Mouse (Mus musculus): ENCODE measurements around the gene Otulin. TPM values are rescaled to one million over a fixed set of nuclear protein-coding genes. Genes with fewer than 3 reads are reported as not detected.

Otulin gene
- polyA plus RNA-seq, 1 experiment from 2014 or later: 28.2 TPM

GRCm38 (mm10) chr15:27516927-27517326 lies 113.6 kb downstream of the Otulin start:
- no peak overlapping the region for H3K4me3 ChIP-seq
- no peaks in the 10 kb centered on the region for H3K9me3 ChIP-seq (replicated peaks)
- peaks cover 23% of the 10 kb centered on the region for H3K4me1 ChIP-seq
- no peaks in the 10 kb centered on the region for H3K36me3 ChIP-seq
- 45% methylated on average over 1 of the region's 1 CpGs for WGBS
- H3K27ac ChIP-seq (replicated peaks): no peak overlapping the region
- DNase-seq (ENCODE audit: low spot score): no peak
- no peaks in the 10 kb centered on the region for H3K27me3 ChIP-seq (ENCODE audit: low read depth, poor library complexity, severe bottlenecking)

- no peaks in the 10 kb centered on the region for H3K9me3 ChIP-seq (replicated peaks)
- H3K27me3 ChIP-seq (ENCODE audit: low read depth, poor library complexity, severe bottlenecking): no peaks in the 10 kb centered on the region
- WGBS: 96% methylated on average over 17 of the region's 17 CpGs
- DNase-seq (ENCODE audit: low spot score): no peak
- no peaks in the 10 kb centered on the region for H3K36me3 ChIP-seq
- H3K4me3 ChIP-seq: no peak overlapping the region
- H3K27ac ChIP-seq (replicated peaks): no peak overlapping the region
- H3K4me1 ChIP-seq: peaks cover 27% of the 10 kb centered on the region
Measured at GRCm38 (mm10) chr15:27508982-27509381, 121.5 kb downstream of the Otulin start.

DNA sequence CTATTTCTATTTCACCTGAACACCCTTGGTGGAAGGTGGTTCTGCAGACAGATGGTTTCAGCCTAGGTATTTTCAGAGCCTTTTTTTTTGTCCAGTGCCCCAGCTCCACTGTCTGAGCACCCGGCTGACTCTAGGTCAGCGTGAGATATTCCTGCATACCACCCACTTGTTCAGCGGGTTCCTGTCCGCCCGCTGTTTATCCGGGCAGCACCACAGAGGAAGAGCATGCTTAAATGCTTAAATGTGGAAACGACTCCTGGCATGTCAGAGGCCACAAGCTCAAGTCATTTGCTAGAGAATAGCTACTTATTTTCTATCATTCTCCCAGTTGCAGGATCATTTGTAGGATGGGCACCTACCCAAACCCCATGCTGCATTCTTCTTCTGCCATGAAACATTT lies 122.3 kb downstream of the Otulin start:
- no peak for DNase-seq (ENCODE audit: low spot score)
- no peaks in the 10 kb centered on the region for H3K36me3 ChIP-seq
- no peaks in the 10 kb centered on the region for H3K9me3 ChIP-seq (replicated peaks)
- WGBS: 95% methylated on average over 7 of the region's 7 CpGs
- no peak overlapping the region for H3K4me3 ChIP-seq
- H3K27me3 ChIP-seq (ENCODE audit: low read depth, poor library complexity, severe bottlenecking): no peaks in the 10 kb centered on the region
- H3K4me1 ChIP-seq: peaks cover 19% of the 10 kb centered on the region
- H3K27ac ChIP-seq (replicated peaks): no peak overlapping the region

- 92% methylated on average over 15 of the region's 15 CpGs for WGBS
- no peak overlapping the region for H3K27ac ChIP-seq (replicated peaks)
- no peaks in the 10 kb centered on the region for H3K9me3 ChIP-seq (replicated peaks)
- H3K27me3 ChIP-seq (ENCODE audit: low read depth, poor library complexity, severe bottlenecking): no peaks in the 10 kb centered on the region
- H3K4me3 ChIP-seq: no peak overlapping the region
- peaks cover 18% of the 10 kb centered on the region for H3K4me1 ChIP-seq
- no peaks in the 10 kb centered on the region for H3K36me3 ChIP-seq
- DNase-seq (ENCODE audit: low spot score): no peak
Measured at GRCm38 (mm10) chr15:27506893-27507596, 123.4 kb downstream of the Otulin start.

DNA sequence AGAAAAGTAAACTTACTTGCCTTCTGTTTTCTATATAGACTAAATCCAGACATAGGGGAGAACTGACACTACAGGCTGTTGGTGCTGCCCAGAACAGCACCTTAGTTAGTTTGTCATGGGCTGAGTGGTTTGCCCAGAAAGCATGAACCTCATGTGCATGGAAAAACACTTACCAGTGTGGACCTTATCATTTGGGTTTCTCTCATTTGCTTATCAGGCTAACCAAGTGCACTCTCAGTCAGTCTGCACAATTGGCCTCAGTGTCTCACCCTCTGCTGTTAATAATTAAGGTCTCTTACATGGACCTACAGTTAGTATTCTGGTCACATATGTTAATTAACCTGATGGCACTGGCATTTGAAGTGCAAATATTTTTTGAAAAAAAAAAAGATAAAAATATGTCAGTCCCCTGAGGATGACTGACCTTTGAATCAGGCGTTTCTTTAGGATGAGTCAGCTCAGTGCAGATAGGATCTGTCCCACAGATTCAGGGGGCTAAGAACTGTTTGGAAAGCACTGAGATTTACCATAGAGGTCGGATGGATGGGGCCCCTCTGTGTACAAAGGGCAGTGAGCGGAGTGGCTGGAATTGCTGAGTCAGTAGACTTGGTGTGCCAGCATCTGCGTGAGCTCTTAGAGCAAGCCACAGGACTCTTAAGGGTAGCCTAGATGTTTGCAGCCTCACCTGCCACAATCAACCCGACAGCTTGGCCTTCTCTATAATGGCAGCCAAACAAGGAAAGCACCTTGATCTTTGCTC lies 124.2 kb downstream of the Otulin start:
- Histone ChIP-seq H3K4me1 (peaks cover 18% of the 10 kb centered on the region), H3K9me3 (replicated peaks) (no peaks in the 10 kb centered on the region), H3K4me3 (no peak overlapping the region), H3K27me3 (ENCODE audit: low read depth, poor library complexity, severe bottlenecking) (no peaks in the 10 kb centered on the region), H3K27ac (replicated peaks) (no peak overlapping the region), H3K36me3 (no peaks in the 10 kb centered on the region)
- DNase-seq (ENCODE audit: low spot score): no peak
- WGBS: 75% methylated on average over 5 of the region's 5 CpGs

DNA sequence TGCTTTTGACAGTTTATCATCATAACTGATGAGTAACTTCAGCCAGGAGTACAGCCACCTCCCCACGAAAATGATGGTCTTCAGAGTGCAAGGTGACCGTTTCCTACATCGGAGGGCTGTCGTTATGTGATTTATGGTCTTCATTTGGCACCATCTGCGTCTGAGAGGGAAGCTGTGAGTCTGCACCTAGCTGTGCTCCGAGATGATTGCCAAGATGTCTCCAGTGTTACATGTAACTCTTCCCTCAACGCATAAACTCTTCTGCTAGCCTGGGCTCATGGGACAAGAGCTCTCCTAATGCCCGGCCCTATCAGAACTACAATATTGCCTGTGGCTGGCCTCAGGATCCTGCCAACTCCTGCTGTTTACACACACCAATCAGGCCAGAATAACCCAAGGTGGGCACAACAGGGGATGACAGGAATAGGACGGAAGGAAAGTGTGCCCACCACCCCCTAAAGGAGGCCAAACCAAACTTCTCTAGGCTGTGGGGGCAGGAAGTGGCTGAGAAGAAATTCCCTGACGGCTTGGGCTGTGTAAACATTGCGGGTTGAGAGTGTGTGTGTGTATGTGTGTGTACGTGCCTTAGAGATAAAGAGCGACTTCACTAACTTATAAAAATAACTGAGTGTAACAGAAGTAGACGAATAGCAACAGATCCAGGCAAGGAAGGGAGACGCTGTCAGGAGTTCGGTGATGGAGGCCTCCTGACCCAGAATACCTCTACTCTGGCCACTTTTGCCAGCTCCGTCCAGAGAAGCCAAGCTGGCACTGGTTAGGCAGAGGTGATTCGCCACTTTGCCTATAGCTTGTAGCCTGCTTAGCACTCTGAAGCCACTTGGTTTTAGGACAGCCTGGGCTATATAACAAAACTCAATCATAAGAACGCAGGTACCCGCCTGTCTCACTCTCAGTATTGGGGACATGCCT lies 126.4 kb downstream of the Otulin start:
- no peaks in the 10 kb centered on the region for H3K27me3 ChIP-seq (ENCODE audit: low read depth, poor library complexity, severe bottlenecking)
- H3K4me3 ChIP-seq: no peak overlapping the region
- peaks cover 15% of the 10 kb centered on the region for H3K4me1 ChIP-seq
- no peaks in the 10 kb centered on the region for H3K9me3 ChIP-seq (replicated peaks)
- H3K36me3 ChIP-seq: no peaks in the 10 kb centered on the region
- DNase-seq (ENCODE audit: low spot score): no peak
- WGBS: 88% methylated on average over 20 of the region's 20 CpGs
- no peak overlapping the region for H3K27ac ChIP-seq (replicated peaks)

DNA sequence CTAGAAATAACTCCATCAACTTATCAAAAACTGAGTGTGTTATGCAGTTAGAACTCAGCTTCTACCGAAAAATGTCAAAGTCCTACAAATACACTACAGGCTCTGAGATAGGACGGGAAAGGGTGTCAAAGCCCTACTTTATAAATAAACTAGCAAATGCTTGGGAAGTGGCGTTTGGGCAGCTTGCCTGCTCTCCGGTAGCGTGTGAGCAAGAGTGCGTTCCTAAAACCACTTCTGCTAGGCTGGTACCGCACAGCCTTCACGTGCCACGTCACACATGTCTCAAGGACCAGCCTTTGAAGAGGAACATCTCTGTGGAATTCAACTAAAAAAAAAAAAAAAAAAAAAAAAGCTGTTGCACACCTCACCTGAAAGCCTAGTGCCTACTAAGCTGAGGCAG lies 127.3 kb downstream of the Otulin start:
- no peak overlapping the region for H3K4me3 ChIP-seq
- H3K27ac ChIP-seq (replicated peaks): no peak overlapping the region
- no peaks in the 10 kb centered on the region for H3K9me3 ChIP-seq (replicated peaks)
- DNase-seq (ENCODE audit: low spot score): no peak
- H3K27me3 ChIP-seq (ENCODE audit: low read depth, poor library complexity, severe bottlenecking): no peaks in the 10 kb centered on the region
- no peaks in the 10 kb centered on the region for H3K36me3 ChIP-seq
- peaks cover 15% of the 10 kb centered on the region for H3K4me1 ChIP-seq
- 91% methylated on average over 9 of the region's 9 CpGs for WGBS

GRCm38 (mm10) chr15:27502338-27502737 lies 128.2 kb downstream of the Otulin start:
- H3K9me3 ChIP-seq (replicated peaks): no peaks in the 10 kb centered on the region
- no peaks in the 10 kb centered on the region for H3K27me3 ChIP-seq (ENCODE audit: low read depth, poor library complexity, severe bottlenecking)
- no peak for DNase-seq (ENCODE audit: low spot score)
- no peak overlapping the region for H3K4me3 ChIP-seq
- H3K27ac ChIP-seq (replicated peaks): no peak overlapping the region
- WGBS: 92% methylated on average over 13 of the region's 13 CpGs
- H3K4me1 ChIP-seq: peaks cover 21% of the 10 kb centered on the region
- H3K36me3 ChIP-seq: no peaks in the 10 kb centered on the region

DNA sequence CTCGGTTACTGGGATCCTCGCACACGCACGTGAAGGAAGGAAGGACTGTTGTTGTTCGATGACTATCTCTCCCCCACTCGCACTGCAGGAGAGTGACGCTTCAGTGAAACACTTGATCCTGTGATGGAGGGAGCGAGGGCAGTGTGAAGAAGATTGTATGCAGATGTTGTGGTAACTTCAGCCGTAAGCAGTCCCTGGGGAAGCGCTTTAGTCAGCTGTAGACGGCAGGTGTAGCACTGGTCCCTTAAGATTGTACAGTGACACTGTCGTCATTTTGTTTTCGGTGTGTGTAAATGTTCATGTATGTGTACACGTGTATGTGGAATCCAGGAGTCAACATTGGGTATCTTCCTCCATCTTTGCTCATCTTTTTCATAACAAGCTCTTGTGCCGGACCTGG lies 130.1 kb downstream of the Otulin start:
- Histone ChIP-seq H3K4me3 (no peak overlapping the region), H3K27me3 (ENCODE audit: low read depth, poor library complexity, severe bottlenecking) (0 out of 2 replicates have a peak, but pooled peaks cover under 1% of the 10 kb centered on the region), H3K4me1 (peaks cover 26% of the 10 kb centered on the region), H3K27ac (replicated peaks) (no peak overlapping the region), H3K36me3 (no peaks in the 10 kb centered on the region), H3K9me3 (replicated peaks) (no peaks in the 10 kb centered on the region)
- WGBS: 85% methylated on average over 15 of the region's 15 CpGs
- no peak for DNase-seq (ENCODE audit: low spot score)

GRCm38 (mm10) chr15:27498078-27498477 lies 132.4 kb downstream of the Otulin start:
- no peak overlapping the region for H3K27ac ChIP-seq (replicated peaks)
- no peak overlapping the region for H3K4me3 ChIP-seq
- H3K27me3 ChIP-seq (ENCODE audit: low read depth, poor library complexity, severe bottlenecking): peaks cover 9% of the 10 kb centered on the region; the same call in 1 of the 2 replicates
- no peaks in the 10 kb centered on the region for H3K36me3 ChIP-seq
- H3K9me3 ChIP-seq (replicated peaks): no peaks in the 10 kb centered on the region
- DNase-seq (ENCODE audit: low spot score): no peak
- WGBS: 89% methylated on average over 5 of the region's 5 CpGs
- peaks cover 49% of the 10 kb centered on the region for H3K4me1 ChIP-seq

DNA sequence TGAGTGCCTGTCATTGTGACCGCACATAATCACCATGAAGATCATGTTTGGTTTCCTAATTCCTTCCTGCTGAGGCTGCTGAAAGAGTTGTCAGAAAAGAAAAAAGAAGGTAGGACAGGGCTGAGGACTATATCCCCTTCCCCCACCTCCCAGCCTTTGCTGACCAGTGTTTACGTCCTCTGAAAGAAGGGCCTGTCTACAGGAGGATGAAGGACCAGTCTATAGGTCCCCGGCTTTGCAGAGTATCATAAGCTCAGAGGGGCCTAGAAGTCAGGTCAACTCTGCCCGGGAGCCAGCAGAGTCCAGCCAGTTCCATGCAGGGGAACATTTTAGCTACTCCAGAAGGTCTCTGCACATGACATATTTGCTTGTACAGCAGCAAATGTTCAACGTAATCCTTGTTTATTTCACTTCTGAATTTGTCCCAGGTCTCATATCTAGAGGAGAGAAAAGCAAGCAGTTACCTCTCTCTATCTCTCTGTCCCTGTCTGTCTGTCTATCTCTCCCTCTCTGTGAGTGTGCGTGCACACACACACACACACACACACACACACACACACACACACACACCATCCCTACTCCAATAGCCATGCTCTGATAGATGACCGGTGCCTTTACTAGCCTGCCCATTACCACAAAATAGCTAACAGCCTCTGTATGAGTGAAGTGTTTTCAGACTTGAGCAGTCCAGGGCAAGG lies 133.0 kb downstream of the Otulin start:
- 63% methylated on average over 7 of the region's 7 CpGs for WGBS
- no peaks in the 10 kb centered on the region for H3K9me3 ChIP-seq (replicated peaks)
- no peaks in the 10 kb centered on the region for H3K36me3 ChIP-seq
- H3K27ac ChIP-seq (replicated peaks): peak overlapping the region; percentile 60
- peaks cover 55% of the 10 kb centered on the region for H3K4me1 ChIP-seq
- peaks cover 9% of the 10 kb centered on the region; the same call in 1 of the 2 replicates for H3K27me3 ChIP-seq (ENCODE audit: low read depth, poor library complexity, severe bottlenecking)
- no peak overlapping the region for H3K4me3 ChIP-seq
- peak; percentile 27 for DNase-seq (ENCODE audit: low spot score)

Data from midbrain, embryonic 10.5 days (tissue).